Mouse (Mus musculus) erythroblast, embryonic 14.5 days (primary cell): Measurements from ENCODE around the gene Coq2.

Source experiments
- GATA1 ChIP-seq: IDR thresholded peaks from 2 replicates; pipeline ENCODE4 v1.6.1; 2012; ENCODE audit warnings: low read length, inconsistent platforms, mixed read lengths
- TAL1 ChIP-seq: IDR thresholded peaks from 3 replicates; pipeline ENCODE4 v1.6.1; 2012; ENCODE audit warnings: low read length, inconsistent platforms, mixed read lengths

DNA sequence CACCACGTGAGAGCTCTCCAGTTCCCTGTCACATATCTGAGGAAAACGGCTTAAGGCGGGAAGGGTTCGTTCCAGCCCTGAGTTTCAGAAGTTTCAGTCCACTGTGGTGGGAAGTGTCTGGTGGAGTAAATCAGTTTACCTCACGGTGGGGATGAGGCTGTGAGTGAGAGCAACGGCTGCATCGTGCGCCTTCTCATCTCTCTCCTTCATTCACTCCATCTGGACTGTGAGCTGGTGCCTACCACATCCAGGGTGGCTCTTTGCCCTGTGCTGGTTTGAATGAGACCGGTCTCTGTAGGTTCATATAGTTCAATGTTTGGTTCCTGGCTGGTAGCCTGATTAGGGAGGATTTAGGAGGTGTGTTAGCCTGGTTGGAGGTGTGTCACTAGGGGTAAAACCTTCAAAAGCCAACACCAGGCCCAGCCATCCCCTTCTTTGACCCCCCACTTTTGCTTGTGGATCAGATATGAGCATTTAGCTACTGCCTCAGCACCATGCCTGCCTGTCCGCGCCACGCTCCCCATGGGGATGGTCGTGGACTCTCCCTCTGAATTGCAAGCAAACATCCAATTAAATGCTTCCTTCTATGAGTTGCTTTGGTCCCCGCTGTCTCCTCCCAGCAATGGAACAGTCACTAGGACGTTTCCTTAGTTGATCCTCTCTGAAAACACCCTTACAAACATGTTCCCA, 55.2 kb downstream of the Coq2 start:
- TF ChIP-seq TAL1 (no peak), GATA1 (no peak)
